In genomic region chr1:126594796-126595195, GRCm38 (mm10) we compare ENCODE assay signal across 19 mouse cellular contexts.
DNase-seq lines count a peak whose midpoint lies in the region; ATAC-seq and TF ChIP-seq lines count a peak whose summit lies in the region.
"Had no signal": no experiment of that assay in that cellular context is flagged by ENCODE, and none has a peak within 500 bp of the region (broad histone marks: within the 10 kb centered on the region; RNA-seq: fewer than 3 reads in every experiment).

No protein-coding gene starts in this region.

- H3K36me3 ChIP-seq in lung, embryonic 14.5 days (ENCODE audit: insufficient read depth): no peaks in the 10 kb centered on the region
- H3K36me3 ChIP-seq: embryonic facial prominence, embryonic 12.5 days; forebrain, embryonic 15.5 days; heart, embryonic 15.5 days; hindbrain, embryonic 13.5 days had no signal

- H3K4me3 ChIP-seq in lung, embryonic 14.5 days (ENCODE audit: low read depth, low read length): no peak overlapping the region
- H3K4me3 ChIP-seq: embryonic facial prominence, embryonic 12.5 days; forebrain, embryonic 15.5 days; heart, embryonic 15.5 days; hindbrain, embryonic 13.5 days had no signal

- H3K9ac ChIP-seq in lung, embryonic 14.5 days: no peak overlapping the region
- H3K9ac ChIP-seq: embryonic facial prominence, embryonic 12.5 days; forebrain, embryonic 15.5 days; heart, embryonic 15.5 days; hindbrain, embryonic 13.5 days had no signal

- peak; percentile 30; the same call in 1 of the 2 replicates for ATAC-seq in lung, embryonic 14.5 days (ENCODE audit: insufficient read depth)
- ATAC-seq: activated CD4-positive, CD25-positive, alpha-beta regulatory T cell, adult 4 months; forebrain, embryonic 15.5 days; Patski had no signal

- peaks cover 20% of the 10 kb centered on the region for H3K4me1 ChIP-seq in lung, embryonic 14.5 days (ENCODE audit: insufficient read depth)

- no peak overlapping the region for H3K27ac ChIP-seq in lung, embryonic 14.5 days (ENCODE audit: low read depth)
- H3K27ac ChIP-seq: embryonic facial prominence, embryonic 12.5 days; forebrain, embryonic 15.5 days; heart, embryonic 15.5 days; hindbrain, embryonic 13.5 days had no signal

- no peak overlapping the region for H3K4me2 ChIP-seq in lung, embryonic 14.5 days
- H3K4me2 ChIP-seq: embryonic facial prominence, embryonic 12.5 days; forebrain, embryonic 15.5 days; heart, embryonic 15.5 days; hindbrain, embryonic 13.5 days had no signal

- no peak for TF ChIP-seq CTCF in lung, embryonic 14.5 days (IDR thresholded peaks at IDR 0.05; ENCODE audit: low read depth)

- peak; percentile 25 for DNase-seq in kidney, postnatal 10 days
- DNase-seq in kidney, postnatal 36 days: no peak
- DNase-seq in lung, embryonic 14.5 days: peak; percentile 45
- no peak for DNase-seq in lung, postnatal 4 days
- DNase-seq in lung, postnatal 10 days: peak; percentile 18
- no peak for DNase-seq in lung, adult 18-20 months
- DNase-seq: adrenal gland, postnatal 14 days; cerebellum, adult 11-12 months; cerebellum, adult 9-10 months; cerebellum, postnatal 25 days; gastrocnemius, postnatal 10 days; heart, postnatal 14 days had no signal

- H3K9me3 ChIP-seq in lung, embryonic 14.5 days (ENCODE audit: low read depth, low read length): no peaks in the 10 kb centered on the region
- H3K9me3 ChIP-seq: embryonic facial prominence, embryonic 12.5 days; forebrain, embryonic 15.5 days; heart, embryonic 15.5 days; hindbrain, embryonic 13.5 days had no signal

- 37% methylated on average over 3 of the region's 3 CpGs for WGBS in lung, embryonic 14.5 days

- H3K27me3 ChIP-seq in lung, embryonic 14.5 days (ENCODE audit: insufficient read depth, low read length): no peaks in the 10 kb centered on the region
- H3K27me3 ChIP-seq: CH12.LX; embryonic facial prominence, embryonic 12.5 days; forebrain, embryonic 15.5 days; heart, embryonic 15.5 days; hindbrain, embryonic 13.5 days; Patski had no signal

Comparison
In these comparisons a context has a peak if more than half of its experiments do, and no peak if none do; other contexts are left out.
1. DNase-seq: peak in kidney, postnatal 10 days (single experiment), lung, embryonic 14.5 days (single experiment) and lung, postnatal 10 days (single experiment); none in kidney, postnatal 36 days (0 of 2), lung, postnatal 4 days (0 of 2) and lung, adult 18-20 months (0 of 2).